Mouse (Mus musculus) activated CD4-positive, CD25-positive, alpha-beta regulatory T cell, adult 4 months (primary cell): Measurements from ENCODE around the gene Mrm1. TPM values are rescaled to one million over a fixed set of nuclear protein-coding genes. Genes with fewer than 3 reads are reported as not detected.

Experiments
- ATAC-seq: one replicate; pipeline ENCODE4 v1.8.0; 2017
- polyA plus RNA-seq, 2 experiments: library from polyadenylated mRNA; unstranded; fragments of 100-300 nt; shearing (Covaris generic); gene quantifications; one replicate each; pipeline ENCODE4 v1.2.1; 2017

Mrm1 gene
- polyA plus RNA-seq, 2 experiments from 2014 or later = 7.5 to 7.6 TPM

GRCm38 (mm10) chr11:84813724-84814510, 5.4 kb downstream of the Mrm1 start:
- ATAC-seq = no peak

- no peak for ATAC-seq
Measured at GRCm38 (mm10) chr11:84804373-84804772, 14.9 kb downstream of the Mrm1 start.

DNA sequence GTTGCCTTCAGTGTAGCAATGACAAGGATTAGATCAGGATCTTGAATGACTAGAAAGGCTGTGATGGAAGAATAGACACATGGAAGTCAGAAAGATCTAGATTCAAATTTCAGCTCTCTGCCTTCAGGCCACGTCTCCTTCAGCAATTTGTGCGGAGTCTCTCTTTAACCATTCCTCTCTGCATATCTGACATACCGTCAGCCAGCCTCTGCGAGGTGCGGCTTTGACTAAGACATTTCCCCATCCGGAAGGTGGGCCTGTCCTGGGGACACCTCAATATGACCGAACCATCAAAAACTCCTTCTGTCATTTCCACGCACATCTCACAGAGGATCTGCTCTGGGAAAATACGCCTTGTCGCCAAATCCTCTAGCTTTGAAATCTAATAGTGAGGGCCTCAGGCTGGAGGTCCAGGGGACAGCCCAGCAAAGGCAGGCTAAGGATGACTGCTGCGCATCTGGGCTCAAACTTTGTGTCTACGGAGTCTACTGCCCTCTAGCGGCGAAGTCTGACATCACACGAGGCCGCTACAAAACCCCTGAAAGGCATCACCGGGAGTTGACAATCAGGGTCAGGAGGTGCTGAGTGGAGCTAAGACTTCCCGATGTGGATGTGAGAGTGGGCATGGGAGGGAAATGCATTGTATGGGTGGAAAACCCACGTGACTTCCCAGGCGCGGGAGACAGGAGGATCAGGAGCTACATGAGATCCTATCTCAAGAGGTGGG, 21.5 kb downstream of the Mrm1 start:
- no peak for ATAC-seq

GRCm38 (mm10) chr11:84797026-84797425, 22.3 kb downstream of the Mrm1 start:
- ATAC-seq = no peak

- ATAC-seq = no peak
Measured at GRCm38 (mm10) chr11:84794496-84795113, 24.7 kb downstream of the Mrm1 start.

DNA sequence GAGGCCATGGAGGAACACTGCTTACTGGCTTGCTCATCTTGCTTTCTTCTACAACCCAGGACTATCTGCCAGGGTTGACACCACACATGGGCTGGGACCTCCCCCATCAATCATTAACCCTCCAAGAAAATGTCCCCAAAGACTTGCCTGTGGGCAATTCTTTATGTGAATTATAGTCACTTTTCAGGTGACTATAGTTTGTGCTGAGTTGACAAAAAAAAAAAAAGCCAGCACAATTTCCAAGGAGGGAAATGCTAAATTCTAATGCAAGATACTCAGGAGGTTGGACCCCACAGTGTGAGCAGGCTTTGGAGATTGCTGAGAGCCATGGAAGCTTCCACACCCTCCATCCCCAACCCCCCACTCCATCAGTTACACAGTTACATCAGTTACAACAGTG, 25.8 kb downstream of the Mrm1 start:
- no peak for ATAC-seq

DNA sequence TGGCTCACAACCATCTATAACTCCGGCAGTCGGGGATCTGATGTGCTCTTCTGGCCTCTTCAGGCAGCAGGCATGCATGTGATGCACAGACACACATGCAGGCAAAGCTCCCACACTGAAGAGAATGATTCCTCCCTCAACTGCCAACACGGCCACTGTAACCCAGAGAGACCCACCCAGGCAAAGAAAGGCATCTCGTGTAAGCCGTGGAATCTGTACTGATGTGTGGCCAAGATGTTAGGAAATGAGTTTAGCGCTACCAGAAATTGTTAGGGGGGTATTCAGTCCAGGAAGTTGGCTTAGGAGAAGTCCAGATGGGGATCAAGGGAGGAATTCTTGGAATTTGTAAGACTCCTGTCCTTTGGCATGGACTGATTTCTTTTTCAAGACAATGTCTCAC, 28.9 kb downstream of the Mrm1 start:
- no peak for ATAC-seq

DNA sequence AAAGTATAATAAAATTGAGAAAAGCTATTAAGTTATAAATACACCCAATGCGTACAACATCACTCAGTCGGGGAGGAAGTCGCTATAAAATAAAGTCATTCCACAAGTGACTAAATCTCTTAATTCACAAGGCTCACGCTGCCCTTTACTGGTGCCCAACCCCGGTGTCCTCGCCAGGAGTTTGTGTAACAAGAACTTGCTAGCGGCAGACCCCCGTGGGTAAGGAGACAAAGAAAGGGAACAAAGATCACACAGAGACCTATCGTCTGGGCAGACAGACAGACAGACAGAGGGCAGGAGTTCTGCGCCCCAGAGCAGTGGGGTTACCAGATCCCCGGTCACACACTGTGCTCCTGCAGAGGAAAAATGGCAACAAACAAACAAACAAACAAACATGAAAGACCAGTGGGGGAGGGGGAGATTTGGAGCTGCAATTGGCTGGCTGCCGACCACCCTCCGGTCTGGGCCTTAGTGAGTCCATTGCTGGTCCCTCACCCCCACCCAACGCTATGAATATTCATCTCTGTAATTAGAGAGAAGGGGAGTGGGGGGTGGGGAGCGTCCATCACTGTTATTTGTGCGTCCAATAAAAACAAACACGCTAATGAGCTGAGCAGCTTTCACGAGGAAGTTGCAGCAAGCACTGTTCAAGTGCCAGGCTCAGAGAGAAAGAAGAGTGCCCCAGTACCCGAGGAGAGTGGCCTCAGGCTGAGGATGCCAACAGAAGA, 39.0 kb downstream of the Mrm1 start:
- no peak for ATAC-seq

GRCm38 (mm10) chr11:84775560-84775959, 43.8 kb downstream of the Mrm1 start:
- no peak for ATAC-seq

- no peak for ATAC-seq
Measured at GRCm38 (mm10) chr11:84774870-84775514, 44.3 kb downstream of the Mrm1 start.

DNA sequence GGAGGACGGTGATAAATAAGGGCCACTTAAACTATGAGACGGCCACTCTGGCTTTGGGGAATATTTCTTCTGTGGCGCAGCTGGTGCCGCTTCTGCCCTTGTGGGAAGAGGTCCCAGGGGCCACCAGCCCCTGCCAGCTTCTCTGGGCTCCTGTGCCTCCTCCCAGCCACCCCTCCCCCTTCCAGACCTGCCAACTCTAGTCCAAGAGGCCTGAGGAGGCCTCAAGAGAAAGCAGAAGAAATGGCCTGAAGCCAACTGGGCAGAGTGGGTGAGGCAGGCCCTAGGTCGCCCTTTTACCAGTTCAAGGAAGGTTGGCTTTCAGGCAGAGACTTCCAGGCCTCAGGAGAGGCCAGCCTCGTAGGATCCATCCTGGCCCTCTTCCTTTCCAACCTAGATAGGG, 51.4 kb downstream of the Mrm1 start:
- no peak for ATAC-seq

DNA sequence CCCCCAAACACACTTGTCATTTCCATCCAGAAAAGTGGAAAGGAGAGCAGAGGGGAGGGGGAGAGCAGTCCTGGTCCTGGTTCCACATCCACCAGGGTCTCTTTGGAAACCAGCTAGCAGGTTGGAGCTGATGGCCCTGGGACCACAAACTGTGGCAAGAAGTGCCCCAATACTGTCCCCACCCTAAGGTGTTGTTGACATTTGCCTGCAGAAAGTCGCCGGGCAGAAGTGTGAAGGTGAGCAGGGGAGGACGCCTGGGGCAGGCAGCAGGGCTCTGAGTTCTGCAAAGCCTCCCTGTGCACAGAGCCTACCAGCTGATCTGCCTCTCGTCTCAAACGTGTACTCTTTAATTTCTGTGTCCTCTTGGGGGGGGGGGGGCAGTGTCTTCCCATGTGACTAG, 54.2 kb downstream of the Mrm1 start:
- ATAC-seq = no peak

- ATAC-seq = no peak
Measured at GRCm38 (mm10) chr11:84764527-84764961, 54.8 kb downstream of the Mrm1 start.

- ATAC-seq = no peak
Measured at GRCm38 (mm10) chr11:84764116-84764515, 55.2 kb downstream of the Mrm1 start.

Other genes with a start within 250 kb of the Mrm1 start
- gene Dhrs11, start 9.5 kb upstream of the Mrm1 start, polyA plus RNA-seq = 1 to 10 TPM; 9.0 to 9.1 TPM
- gene Ggnbp2, start 51.3 kb upstream of the Mrm1 start, polyA plus RNA-seq = 100 to 1,000 TPM in 1 of 2 experiments, 10 to 100 TPM in 1; 84.9 to 107 TPM
- 1 to 10 TPM; 2.3 to 3.2 TPM for gene Myo19, start 60.6 kb upstream of the Mrm1 start, polyA plus RNA-seq
- 1 to 10 TPM; 1.5 to 3.2 TPM for gene Pigw, start 60.8 kb upstream of the Mrm1 start, polyA plus RNA-seq
- gene Znhit3, start 96.9 kb upstream of the Mrm1 start, polyA plus RNA-seq = 10 to 100 TPM; 34.7 to 35.7 TPM
- not detected for gene Car4, start 138.3 kb upstream of the Mrm1 start, polyA plus RNA-seq